Mouse (Mus musculus): ENCODE measurements around the gene Scnn1g. TPM values are rescaled to one million over a fixed set of nuclear protein-coding genes. Genes with fewer than 3 reads are reported as not detected.
A peak's percentile ranks its signal among the peaks of the same experiment; 100 is the strongest.

Scnn1g gene
- 0.06 TPM in 1 of 2 replicates, not detected in the other for polyA plus RNA-seq (2016; fragmentation: Nextera tagmentation; extraction: Ambion mirVana)

DNA sequence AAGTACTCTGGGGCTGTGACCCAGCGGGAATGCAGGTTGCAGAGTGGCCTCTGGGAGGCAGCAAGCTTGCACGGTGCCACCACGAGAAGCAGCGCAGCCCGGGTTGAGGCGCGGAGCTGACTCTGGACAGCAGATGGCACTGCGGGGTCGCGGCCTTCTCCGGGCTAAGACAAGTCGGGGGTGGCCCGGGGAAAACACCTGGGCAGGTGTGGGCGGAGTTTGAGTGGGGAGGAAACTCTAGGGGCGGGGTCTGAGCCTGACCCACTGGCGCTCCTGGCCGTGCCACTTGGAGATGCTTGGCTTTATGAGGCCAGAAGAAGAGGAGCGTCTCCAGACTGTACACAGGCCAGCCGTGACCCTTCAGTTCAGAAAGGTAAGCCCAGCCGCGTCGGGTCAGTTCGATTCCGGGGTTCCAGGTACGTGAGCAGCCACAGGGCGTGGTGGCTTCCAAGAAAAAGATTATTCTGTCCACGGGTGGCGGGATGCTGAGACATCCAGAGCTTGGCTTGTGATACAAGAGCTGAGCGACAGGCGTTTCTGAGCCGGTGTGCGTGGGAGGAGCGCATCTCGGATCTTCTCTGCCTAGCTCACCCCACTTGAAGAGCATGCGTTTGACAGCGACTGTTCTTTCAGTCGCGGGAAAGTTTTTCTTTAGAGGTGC is at the start of gene Scnn1g:
Gene Scnn1g (plus strand): TSS at position 309 of the 661 bp plus-strand sequence.
- H3K4me3 ChIP-seq = peak within 1 kb of the TSS; percentile 33
- DNase-seq (ENCODE audit: low spot score) = peak; percentile 87
- no peak within 1 kb of the TSS for H3K27ac ChIP-seq
- no peaks in the 10 kb centered on the region for H3K9me3 ChIP-seq (replicated peaks)
- no peaks in the 10 kb centered on the region for H3K36me3 ChIP-seq
- peaks cover 58% of the 10 kb centered on the region for H3K27me3 ChIP-seq (ENCODE audit: low read depth, poor library complexity, severe bottlenecking)
- peaks cover 10% of the 10 kb centered on the region; the same call in 1 of the 2 replicates for H3K4me1 ChIP-seq
- 2% methylated on average over 38 of the region's 38 CpGs for WGBS

DNA sequence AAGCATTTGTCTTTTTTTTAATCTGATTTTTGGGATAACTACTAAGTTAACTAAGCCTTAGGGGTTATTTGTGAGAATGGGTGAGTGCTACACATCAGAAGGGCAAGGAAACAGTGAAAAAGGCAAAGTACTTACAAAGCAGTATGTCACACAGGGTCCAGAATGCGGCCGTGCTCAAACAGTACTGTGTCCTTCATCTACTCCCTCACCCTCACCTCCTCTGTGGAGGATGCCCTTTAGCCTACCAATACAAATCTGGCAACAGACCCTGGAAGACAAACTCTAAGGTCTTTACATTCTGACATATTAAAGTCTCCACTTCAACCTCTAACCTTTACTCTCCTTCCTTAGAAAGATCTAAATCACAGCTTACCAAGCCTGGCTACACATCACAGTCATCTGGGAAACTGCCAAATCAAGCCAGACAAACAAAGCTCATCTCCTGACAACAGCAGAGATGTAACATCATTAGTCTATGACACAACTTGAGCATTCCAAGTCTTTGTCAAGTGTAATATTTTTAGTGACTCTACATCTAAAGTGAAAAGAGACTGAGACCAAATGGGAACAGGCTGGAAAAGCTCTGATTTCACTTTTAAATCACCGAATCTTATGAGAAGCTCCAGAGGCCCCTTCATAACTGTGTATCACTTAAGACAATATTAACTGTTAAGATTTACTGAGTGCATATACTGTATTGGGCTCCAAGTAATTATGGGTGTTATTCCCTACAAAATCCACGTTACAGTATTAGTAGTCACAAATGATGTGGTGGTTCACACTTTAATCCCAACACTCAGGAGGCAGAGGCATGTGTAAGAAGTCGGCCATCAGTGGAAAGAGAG is 48.9 kb upstream of the Scnn1g start:
- Histone ChIP-seq H3K27me3 (ENCODE audit: low read depth, poor library complexity, severe bottlenecking) (no peaks in the 10 kb centered on the region), H3K27ac (no peak overlapping the region), H3K36me3 (no peaks in the 10 kb centered on the region), H3K4me1 (no peaks in the 10 kb centered on the region), H3K4me3 (no peak overlapping the region), H3K9me3 (replicated peaks) (no peaks in the 10 kb centered on the region)
- no peak for DNase-seq (ENCODE audit: low spot score)
- 89% methylated on average over 5 of the region's 5 CpGs for WGBS

DNA sequence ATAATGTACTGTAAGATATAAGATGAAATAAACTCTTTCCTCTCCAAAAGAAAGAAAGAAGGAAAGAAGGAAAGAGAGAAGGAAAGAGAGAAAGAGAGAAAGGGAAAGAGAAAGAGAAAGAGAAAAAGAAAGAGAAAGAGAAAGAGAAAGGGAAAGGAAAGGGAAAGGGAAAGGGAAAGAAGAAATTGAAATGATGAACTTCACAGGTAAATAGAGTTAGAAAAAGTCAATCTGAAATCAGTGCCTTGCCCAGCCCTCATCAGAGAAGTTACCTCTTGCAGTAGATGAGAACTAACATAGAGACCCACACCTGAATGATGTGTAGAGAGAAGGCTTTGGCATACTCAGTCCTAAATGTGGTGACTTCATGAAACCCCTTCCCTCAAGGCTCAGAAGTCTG is 44.9 kb upstream of the Scnn1g start:
- H3K4me3 ChIP-seq = no peak overlapping the region
- H3K27me3 ChIP-seq (ENCODE audit: low read depth, poor library complexity, severe bottlenecking) = no peaks in the 10 kb centered on the region
- no peak overlapping the region for H3K27ac ChIP-seq
- no peaks in the 10 kb centered on the region for H3K9me3 ChIP-seq (replicated peaks)
- H3K36me3 ChIP-seq = no peaks in the 10 kb centered on the region
- no peaks in the 10 kb centered on the region for H3K4me1 ChIP-seq
- DNase-seq (ENCODE audit: low spot score) = no peak

DNA sequence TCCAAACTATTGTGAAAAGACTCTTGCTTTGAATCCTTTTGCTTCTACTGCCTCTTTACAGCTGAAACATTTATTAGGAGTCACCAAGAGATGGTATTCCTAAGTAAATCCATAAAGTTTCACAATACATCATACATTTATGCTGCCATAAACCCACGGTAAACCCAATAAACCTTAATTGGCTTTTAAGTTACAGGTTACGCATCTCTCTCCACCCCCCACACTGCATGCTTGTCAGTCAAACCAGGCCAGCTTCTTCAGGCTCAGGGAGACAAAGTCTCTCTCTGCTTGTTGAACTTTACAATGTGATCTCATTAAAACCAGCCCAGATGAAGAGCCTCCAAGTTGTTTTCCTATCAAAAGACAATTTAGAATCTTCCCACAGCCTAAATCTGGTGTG is 42.5 kb upstream of the Scnn1g start:
- H3K27me3 ChIP-seq (ENCODE audit: low read depth, poor library complexity, severe bottlenecking) = no peaks in the 10 kb centered on the region
- no peak for DNase-seq (ENCODE audit: low spot score)
- WGBS = 67% methylated on average over 2 of the region's 2 CpGs
- no peaks in the 10 kb centered on the region for H3K36me3 ChIP-seq
- H3K4me3 ChIP-seq = no peak overlapping the region
- no peaks in the 10 kb centered on the region for H3K9me3 ChIP-seq (replicated peaks)
- H3K4me1 ChIP-seq = no peaks in the 10 kb centered on the region
- H3K27ac ChIP-seq = no peak overlapping the region

DNA sequence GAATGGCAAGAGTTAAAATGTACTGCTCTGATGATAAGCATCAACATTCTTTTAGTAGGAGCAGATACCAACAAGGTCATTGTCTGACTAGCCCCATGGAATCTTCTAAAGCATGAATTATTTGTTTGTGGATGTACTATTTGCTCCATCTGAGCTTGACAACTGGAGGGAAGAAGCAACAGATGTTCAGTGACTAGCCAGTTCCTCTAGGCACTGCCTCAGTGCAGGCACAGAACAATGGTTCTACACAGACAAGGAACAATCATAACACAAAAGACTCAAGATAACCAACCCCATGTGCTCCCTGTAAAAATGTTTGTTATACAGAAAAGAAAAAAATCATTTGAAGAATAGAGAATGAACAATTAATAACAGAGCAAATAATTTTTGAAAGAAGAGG is 37.1 kb upstream of the Scnn1g start:
- Histone ChIP-seq H3K4me3 (no peak overlapping the region), H3K36me3 (0 out of 2 replicates have a peak, but pooled peaks cover 6% of the 10 kb centered on the region), H3K9me3 (replicated peaks) (no peaks in the 10 kb centered on the region), H3K27me3 (ENCODE audit: low read depth, poor library complexity, severe bottlenecking) (no peaks in the 10 kb centered on the region), H3K27ac (no peak overlapping the region), H3K4me1 (no peaks in the 10 kb centered on the region)
- no peak for DNase-seq (ENCODE audit: low spot score)

DNA sequence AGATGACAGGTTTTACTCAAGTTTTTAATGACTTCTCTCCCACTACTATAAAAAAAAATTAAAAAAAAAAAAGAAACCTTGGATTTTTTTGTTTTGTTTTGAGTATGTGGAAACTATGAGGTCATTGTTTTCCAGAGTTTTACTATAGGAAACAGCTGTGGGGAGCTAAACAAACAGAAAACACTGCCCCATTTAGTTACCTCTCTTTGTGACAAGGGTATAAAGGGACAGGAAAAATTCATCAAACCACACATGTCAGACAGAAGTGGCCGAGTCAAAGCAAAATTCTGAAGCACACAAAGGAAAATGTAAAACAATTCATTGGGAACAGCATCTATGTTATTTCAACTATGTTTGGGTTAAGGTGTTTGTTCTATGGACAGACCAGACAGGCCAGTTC is 36.7 kb upstream of the Scnn1g start:
- Histone ChIP-seq H3K4me1 (no peaks in the 10 kb centered on the region), H3K27me3 (ENCODE audit: low read depth, poor library complexity, severe bottlenecking) (no peaks in the 10 kb centered on the region), H3K27ac (no peak overlapping the region), H3K36me3 (0 out of 2 replicates have a peak, but pooled peaks cover 7% of the 10 kb centered on the region), H3K9me3 (replicated peaks) (no peaks in the 10 kb centered on the region), H3K4me3 (no peak overlapping the region)
- WGBS = 84% methylated on average over 1 of the region's 1 CpGs
- DNase-seq (ENCODE audit: low spot score) = no peak

DNA sequence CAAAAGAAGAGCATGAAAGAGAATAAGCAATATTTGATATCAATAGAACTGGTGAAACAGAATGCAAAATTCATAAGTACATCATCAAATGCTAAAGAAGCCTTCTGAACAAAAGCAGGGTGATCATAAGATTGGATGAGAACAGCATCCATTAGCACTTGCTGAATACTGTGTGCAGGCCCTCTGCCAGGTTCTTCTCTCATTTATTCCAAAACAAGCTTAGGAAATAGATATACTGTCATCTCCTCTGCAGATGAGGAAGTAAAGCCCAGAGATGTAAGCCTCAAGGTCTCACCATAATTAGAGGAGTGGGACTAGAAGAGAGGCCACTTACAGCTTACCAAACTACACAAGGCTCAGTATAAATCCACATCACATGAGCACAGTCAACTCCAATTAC is 35.1 kb upstream of the Scnn1g start:
- Histone ChIP-seq H3K4me3 (no peak overlapping the region), H3K27me3 (ENCODE audit: low read depth, poor library complexity, severe bottlenecking) (no peaks in the 10 kb centered on the region), H3K9me3 (replicated peaks) (no peaks in the 10 kb centered on the region), H3K27ac (no peak overlapping the region), H3K4me1 (no peaks in the 10 kb centered on the region), H3K36me3 (peaks cover 18% of the 10 kb centered on the region)
- no peak for DNase-seq (ENCODE audit: low spot score)

DNA sequence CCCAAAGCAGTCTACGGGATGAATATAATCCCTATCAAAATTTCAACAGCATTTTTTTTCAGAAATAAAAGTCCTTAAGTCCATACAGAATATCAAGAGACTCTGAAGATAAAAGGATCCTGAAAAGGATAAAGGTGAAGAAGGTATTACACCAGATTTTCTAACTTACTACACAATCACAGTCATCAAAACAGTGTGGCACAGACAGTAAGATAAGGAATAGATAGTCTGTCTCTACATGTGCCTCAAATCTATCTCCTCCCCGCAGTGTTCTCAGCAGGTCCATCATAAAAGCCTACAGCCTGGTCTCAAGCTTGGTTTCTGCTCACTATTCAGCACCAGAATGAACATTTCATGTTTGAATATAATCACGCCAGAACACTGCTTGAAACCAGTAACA is 33.8 kb upstream of the Scnn1g start:
- H3K4me3 ChIP-seq = no peak overlapping the region
- no peak for DNase-seq (ENCODE audit: low spot score)
- WGBS = 95% methylated on average over 3 of the region's 3 CpGs
- no peaks in the 10 kb centered on the region for H3K27me3 ChIP-seq (ENCODE audit: low read depth, poor library complexity, severe bottlenecking)
- peaks cover 6% of the 10 kb centered on the region for H3K4me1 ChIP-seq
- H3K36me3 ChIP-seq = peaks cover 18% of the 10 kb centered on the region
- H3K9me3 ChIP-seq (replicated peaks) = no peaks in the 10 kb centered on the region
- H3K27ac ChIP-seq = no peak overlapping the region

DNA sequence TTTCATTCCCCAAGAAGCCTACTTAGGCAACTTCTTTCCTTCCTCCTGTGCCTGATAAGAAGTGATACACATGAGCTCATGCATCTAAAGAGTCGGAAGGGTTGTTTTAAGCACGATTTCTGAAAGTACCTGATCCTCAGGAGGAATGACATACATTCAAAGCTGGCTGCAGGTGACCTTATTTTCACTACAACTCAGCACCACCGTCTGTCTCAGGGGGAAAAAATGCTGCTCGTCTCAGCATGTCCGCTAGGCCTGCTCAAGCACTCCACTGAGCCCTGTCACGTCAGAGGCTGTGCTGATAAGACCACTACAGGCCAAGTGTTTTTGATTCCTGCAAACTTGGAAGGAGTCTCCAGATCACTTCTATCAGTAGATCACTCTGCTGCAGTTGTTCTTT is 32.3 kb upstream of the Scnn1g start:
- Histone ChIP-seq H3K27ac (no peak overlapping the region), H3K27me3 (ENCODE audit: low read depth, poor library complexity, severe bottlenecking) (no peaks in the 10 kb centered on the region), H3K9me3 (replicated peaks) (no peaks in the 10 kb centered on the region), H3K4me3 (no peak overlapping the region), H3K4me1 (peaks cover 18% of the 10 kb centered on the region), H3K36me3 (peaks cover 18% of the 10 kb centered on the region)
- WGBS = 66% methylated on average over 6 of the region's 6 CpGs
- no peak for DNase-seq (ENCODE audit: low spot score)

DNA sequence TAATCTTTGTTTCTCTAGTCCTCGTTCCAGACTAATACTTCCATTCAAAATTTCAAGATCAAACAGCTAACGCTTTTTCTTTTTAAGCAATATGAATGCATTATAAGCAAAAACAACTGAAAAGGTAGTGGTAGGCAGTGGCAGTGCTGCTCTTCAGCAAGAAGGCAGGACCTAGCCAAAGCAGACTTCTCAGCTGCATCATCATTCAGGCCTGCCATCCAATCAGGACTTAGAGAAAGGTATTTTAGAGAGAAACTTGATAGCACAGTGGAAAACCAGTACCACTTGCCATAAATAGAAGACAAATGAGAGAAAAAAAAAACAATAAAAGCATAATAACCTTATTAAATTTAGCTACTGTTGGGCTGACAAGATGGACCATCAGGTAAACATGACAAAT is 29.2 kb upstream of the Scnn1g start:
- WGBS = 86% methylated on average over 2 of the region's 2 CpGs

DNA sequence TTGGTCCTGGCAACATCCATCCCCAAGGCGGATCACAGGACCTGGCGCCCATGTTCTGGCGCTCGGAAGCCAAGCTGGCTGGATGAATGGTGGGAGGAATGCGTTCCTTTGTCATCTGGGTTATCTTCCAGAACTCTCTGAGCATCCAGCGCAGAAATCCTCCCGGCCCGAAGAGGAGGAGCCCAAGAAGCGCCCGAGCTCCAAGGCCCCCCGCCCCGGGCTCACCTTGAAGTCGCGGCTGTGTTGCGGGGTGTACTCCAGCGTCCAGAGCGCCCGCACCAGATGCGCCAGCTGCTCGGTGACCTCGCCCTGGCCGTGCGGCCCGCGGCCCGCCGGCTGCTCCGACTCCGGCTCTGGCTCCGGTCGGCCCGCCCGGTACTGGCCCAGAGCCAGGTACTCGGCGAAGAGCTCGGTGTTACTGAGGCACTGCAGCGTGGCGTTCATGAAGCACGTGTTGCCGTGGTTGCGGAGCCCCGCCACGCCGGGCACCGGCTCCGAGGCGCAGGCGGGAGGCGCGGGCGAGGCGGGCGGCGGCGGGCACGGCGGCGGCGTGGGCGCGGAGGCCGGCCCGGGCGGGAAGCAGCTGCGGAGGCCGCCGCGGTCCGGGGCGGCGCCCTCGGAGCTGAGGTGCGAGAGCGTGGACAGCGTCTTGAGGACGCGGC is 27.7 kb upstream of the Scnn1g start:
- 1% methylated on average over 77 of the region's 77 CpGs for WGBS
- H3K4me3 ChIP-seq = peak overlapping the region; percentile 86
- H3K27ac ChIP-seq = peak overlapping the region; percentile 92
- no peaks in the 10 kb centered on the region for H3K9me3 ChIP-seq (replicated peaks)
- H3K36me3 ChIP-seq = peaks cover 18% of the 10 kb centered on the region
- H3K27me3 ChIP-seq (ENCODE audit: low read depth, poor library complexity, severe bottlenecking) = 0 out of 2 replicates have a peak, but pooled peaks cover 5% of the 10 kb centered on the region
- DNase-seq (ENCODE audit: low spot score) = peak; percentile 66
- H3K4me1 ChIP-seq = peaks cover 22% of the 10 kb centered on the region

More for the DNA sequence above, 29.2 kb upstream of the Scnn1g start:
- H3K27ac ChIP-seq = no peak overlapping the region
- DNase-seq (ENCODE audit: low spot score) = no peak
- no peaks in the 10 kb centered on the region for H3K9me3 ChIP-seq (replicated peaks)
- 0 out of 2 replicates have a peak, but pooled peaks cover 5% of the 10 kb centered on the region for H3K27me3 ChIP-seq (ENCODE audit: low read depth, poor library complexity, severe bottlenecking)
- peaks cover 22% of the 10 kb centered on the region for H3K4me1 ChIP-seq
- no peak overlapping the region for H3K4me3 ChIP-seq
- H3K36me3 ChIP-seq = peaks cover 18% of the 10 kb centered on the region

DNA sequence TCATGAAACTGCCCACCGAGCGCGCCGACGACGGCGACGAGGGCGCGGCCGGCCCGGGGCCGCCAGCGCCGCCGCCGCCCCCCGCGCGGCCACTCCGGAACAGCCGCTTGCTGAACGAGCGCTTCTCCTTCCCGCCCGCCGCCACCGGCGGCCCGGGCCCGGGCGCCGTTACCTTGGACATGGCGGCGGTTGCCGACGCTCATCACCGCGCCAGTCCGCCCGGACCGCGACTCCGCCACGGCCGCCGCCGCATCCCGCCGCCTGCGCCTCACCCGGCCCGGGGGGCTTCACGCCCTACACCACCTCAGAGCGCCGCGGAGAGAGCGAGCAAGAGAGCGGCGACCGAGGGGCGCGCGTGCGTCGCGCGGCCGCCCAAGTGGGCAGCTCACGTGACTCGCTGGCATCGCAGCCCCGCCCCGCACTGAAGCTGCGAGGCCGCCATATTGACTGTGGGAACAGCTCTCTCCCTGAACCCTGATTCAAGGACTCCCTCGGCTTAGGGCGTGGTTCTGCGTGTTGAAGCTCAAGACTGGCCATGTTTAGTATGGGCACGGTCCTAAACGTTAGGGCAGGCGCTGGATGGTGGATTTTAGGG is 27.1 kb upstream of the Scnn1g start, which contains the start of gene Usp31:
Gene Usp31 (minus strand): TSS at position 181 of the 595 bp plus-strand sequence.
- Histone ChIP-seq H3K4me3 (peak within 1 kb of the TSS; percentile 86), H3K27me3 (ENCODE audit: low read depth, poor library complexity, severe bottlenecking) (0 out of 2 replicates have a peak, but pooled peaks cover 5% of the 10 kb centered on the region), H3K36me3 (peaks cover 12% of the 10 kb centered on the region), H3K9me3 (replicated peaks) (no peaks in the 10 kb centered on the region), H3K27ac (peak within 1 kb of the TSS; percentile 92), H3K4me1 (peaks cover 22% of the 10 kb centered on the region)
- peak; percentile 92 for DNase-seq (ENCODE audit: low spot score)
- WGBS = 3% methylated on average over 80 of the region's 82 CpGs
